Mouse (Mus musculus) lung, postnatal 0 days (tissue): Measurements from ENCODE around the gene Thrap3. TPM values are rescaled to one million over a fixed set of nuclear protein-coding genes. Genes with fewer than 3 reads are reported as not detected.
"Not testable (repeated sequence)": the region's sequence is repeated elsewhere in the genome, so short reads cannot be mapped to it uniquely, and the experiment has no call there.

ENCODE experiments used
- ATAC-seq: fragments of 200-750 bp; cut with Nextera tagmentation; 2 replicates; pipeline ENCODE4 v1.8.0; 2017; ENCODE audit warnings: moderate library complexity
- DNase-seq: peaks from one replicate; pipeline ENCODE4 v3.0.0-alpha.2; 2016; ENCODE audit warnings: low spot score
- H3K27ac ChIP-seq: fragments of 300-500 bp; sonication (generic); 2 replicates; pipeline ENCODE4 v1.5.1; 2014; ENCODE audit warnings: antibody characterized with exemption, mild to moderate bottlenecking, low read length, mixed read lengths
- H3K27me3 ChIP-seq: fragments of 300-500 bp; sonication (generic); replicated peaks from 2 replicates; pipeline ENCODE4 v1.6.1; 2014; ENCODE audit warnings: low read length, mixed read lengths; ENCODE audit not compliant: insufficient read depth
- H3K36me3 ChIP-seq: fragments of 300-500 bp; sonication (generic); 2 replicates; pipeline ENCODE4 v1.6.1; 2014; ENCODE audit warnings: low read length, mixed read lengths; ENCODE audit not compliant: insufficient read depth
- H3K4me1 ChIP-seq: fragments of 300-500 bp; sonication (generic); 2 replicates; pipeline ENCODE4 v1.6.1; 2014; ENCODE audit warnings: antibody characterized with exemption, low read depth, low read length, mixed read lengths; ENCODE audit not compliant: insufficient read depth
- H3K4me2 ChIP-seq: fragments of 300-500 bp; sonication (generic); replicated peaks from 2 replicates; pipeline ENCODE4 v1.6.1; 2014; ENCODE audit warnings: low read depth, mild to moderate bottlenecking, low read length, moderate library complexity, mixed read lengths
- H3K4me3 ChIP-seq: fragments of 300-500 bp; sonication (generic); 2 replicates; pipeline ENCODE4 v1.5.1; 2014; ENCODE audit warnings: low read depth, low read length
- H3K9ac ChIP-seq: fragments of 300-500 bp; sonication (generic); replicated peaks from 2 replicates; pipeline ENCODE4 v1.6.1; 2014; ENCODE audit warnings: low read depth, mild to moderate bottlenecking
- H3K9me3 ChIP-seq: fragments of 300-500 bp; sonication (generic); 2 replicates; pipeline ENCODE4 v1.6.1; 2016; ENCODE audit warnings: low read length, mixed read lengths
- CTCF ChIP-seq: IDR thresholded peaks from 2 replicates; pipeline ENCODE4 v1.5.1; 2016; ENCODE audit warnings: antibody characterized with exemption, mild to moderate bottlenecking
- EP300 ChIP-seq: IDR thresholded peaks from 2 replicates; pipeline ENCODE4 v1.6.1; 2016; ENCODE audit warnings: antibody characterized with exemption, mild to moderate bottlenecking, control low read depth
- WGBS: fragments of 180-500 bp; shearing (Covaris S2); extraction: QIAGEN DNeasy Blood & Tissue Kit; methylation state at CpG from one replicate; pipeline ENCODE4 v1.1.7; 2014; 5-methylcytosine and 5-hydroxymethylcytosine counted together
- polyA plus RNA-seq: library from polyadenylated mRNA; unstranded; fragments of >200 nt; fragmentation: Nextera tagmentation; extraction: Ambion mirVana; gene quantifications from 2 replicates; pipeline ENCODE4 v1.2.1, GENCODE M21; 2015

Thrap3 gene
- polyA plus RNA-seq, 1 experiment from 2014 or later, result 98.6 TPM

DNA sequence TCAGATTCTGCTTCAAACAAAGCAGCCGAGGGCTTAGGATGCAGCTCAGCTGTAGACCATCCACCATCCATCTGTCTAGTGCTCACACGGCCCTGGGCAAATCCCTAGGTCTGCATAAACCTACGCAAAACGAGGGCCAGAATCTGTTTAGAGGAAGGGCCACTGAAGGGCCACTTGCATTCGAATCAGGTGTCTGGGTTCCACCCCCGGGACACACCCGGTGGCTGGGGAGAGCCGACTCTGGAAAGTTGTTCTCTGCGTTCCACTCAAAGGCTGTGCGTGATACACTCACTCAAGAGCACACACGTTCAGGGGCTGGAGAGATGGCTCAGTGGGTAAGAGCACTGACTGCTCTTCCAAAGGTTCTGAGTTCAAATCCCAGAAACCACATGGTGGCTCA is 20.1 kb upstream of the Thrap3 start:
- Histone ChIP-seq H3K9me3 (no peaks in the 10 kb centered on the region), H3K4me1 (0 out of 2 replicates have a peak, but pooled peaks cover 3% of the 10 kb centered on the region), H3K36me3 (no peaks in the 10 kb centered on the region), H3K27me3 (no peaks in the 10 kb centered on the region), H3K4me3 (no peak overlapping the region), H3K4me2 (no peak overlapping the region), H3K9ac (no peak overlapping the region), H3K27ac (no peak overlapping the region)
- 70% methylated on average over 11 of the region's 11 CpGs for WGBS
- no peak for DNase-seq
- no peak for ATAC-seq
- TF ChIP-seq CTCF (no peak), EP300 (no peak)

DNA sequence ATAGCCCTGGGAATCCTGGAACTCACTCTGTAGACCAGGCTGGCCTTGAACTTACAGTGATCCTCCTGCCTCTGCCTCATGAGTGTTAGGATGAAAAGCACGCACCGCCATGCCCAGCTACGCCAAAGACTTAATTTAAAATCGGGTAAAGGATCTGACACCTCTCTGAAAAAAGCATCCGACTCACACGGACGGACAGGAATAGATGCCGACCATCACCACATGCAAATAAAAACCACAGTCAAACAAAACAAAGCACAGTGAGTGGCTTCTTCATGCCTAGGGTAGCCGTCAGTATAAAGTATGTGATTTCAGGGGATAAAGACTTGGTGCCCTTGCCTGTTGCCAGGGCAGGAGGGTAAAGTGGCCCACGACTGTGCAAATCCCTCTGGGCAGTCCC is 17.5 kb upstream of the Thrap3 start:
- Histone ChIP-seq H3K9me3 (no peaks in the 10 kb centered on the region), H3K9ac (no peak overlapping the region), H3K27me3 (no peaks in the 10 kb centered on the region), H3K27ac (no peak overlapping the region), H3K4me2 (no peak overlapping the region), H3K36me3 (no peaks in the 10 kb centered on the region), H3K4me3 (no peak overlapping the region), H3K4me1 (no peaks in the 10 kb centered on the region)
- WGBS, result 87% methylated on average over 10 of the region's 10 CpGs
- ATAC-seq, result no peak
- no peak for DNase-seq
- TF ChIP-seq CTCF, result no peak
- no peak for TF ChIP-seq EP300

- not testable (repeated sequence) for H3K36me3 ChIP-seq, ATAC-seq, H3K27me3 ChIP-seq, H3K9me3 ChIP-seq, H3K4me3 ChIP-seq, H3K27ac ChIP-seq, H3K4me1 ChIP-seq, DNase-seq, H3K4me2 ChIP-seq, H3K9ac ChIP-seq
- 68% methylated on average over 3 of the region's 3 CpGs for WGBS
These were observed 17.0 kb upstream of the Thrap3 start for GRCm38 (mm10) chr4:126219540-126219939.

GRCm38 (mm10) chr4:126217771-126218170 is 15.2 kb upstream of the Thrap3 start:
- H3K9ac ChIP-seq, result no peak overlapping the region
- no peaks in the 10 kb centered on the region for H3K36me3 ChIP-seq
- no peak overlapping the region for H3K4me3 ChIP-seq
- ATAC-seq (peak; percentile 95), DNase-seq (peak; percentile 88)
- peak overlapping the region; percentile 66 for H3K27ac ChIP-seq
- no peak overlapping the region for H3K4me2 ChIP-seq
- no peaks in the 10 kb centered on the region for H3K27me3 ChIP-seq
- TF ChIP-seq EP300, result no peak; the same call in 1 of the 2 replicates
- no peak for TF ChIP-seq CTCF
- 62% methylated on average over 6 of the region's 6 CpGs for WGBS
- no peaks in the 10 kb centered on the region for H3K9me3 ChIP-seq
- no peaks in the 10 kb centered on the region for H3K4me1 ChIP-seq

DNA sequence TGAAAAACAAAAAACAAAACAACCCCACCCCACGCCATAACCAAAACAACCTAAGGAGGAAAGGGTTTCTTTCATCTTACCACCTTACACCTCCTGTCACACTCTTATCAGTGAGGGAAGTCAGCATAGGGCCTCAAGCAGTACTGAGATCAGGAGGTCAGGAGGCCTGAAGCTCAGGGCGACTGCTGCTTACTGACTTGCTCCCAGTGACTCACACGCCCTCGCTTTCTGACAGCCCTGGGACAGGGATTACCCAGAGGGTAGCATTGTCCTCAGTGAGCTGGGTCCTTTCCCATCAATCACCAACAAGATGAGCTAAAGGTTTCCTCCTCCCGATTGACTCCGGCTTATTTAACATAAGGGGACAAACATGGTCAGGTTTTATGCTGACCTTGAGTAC is 4.5 kb upstream of the Thrap3 start:
- no peak for TF ChIP-seq CTCF
- TF ChIP-seq EP300, result no peak
- H3K4me1 ChIP-seq, result no peaks in the 10 kb centered on the region; the same call in 1 of the 2 replicates
- no peak overlapping the region for H3K4me2 ChIP-seq
- no peaks in the 10 kb centered on the region for H3K27me3 ChIP-seq
- no peak overlapping the region for H3K9ac ChIP-seq
- ATAC-seq, result no peak
- no peak overlapping the region for H3K4me3 ChIP-seq
- DNase-seq, result no peak
- 44% methylated on average over 6 of the region's 6 CpGs for WGBS
- H3K36me3 ChIP-seq, result no peaks in the 10 kb centered on the region
- no peaks in the 10 kb centered on the region for H3K9me3 ChIP-seq
- no peak overlapping the region for H3K27ac ChIP-seq

DNA sequence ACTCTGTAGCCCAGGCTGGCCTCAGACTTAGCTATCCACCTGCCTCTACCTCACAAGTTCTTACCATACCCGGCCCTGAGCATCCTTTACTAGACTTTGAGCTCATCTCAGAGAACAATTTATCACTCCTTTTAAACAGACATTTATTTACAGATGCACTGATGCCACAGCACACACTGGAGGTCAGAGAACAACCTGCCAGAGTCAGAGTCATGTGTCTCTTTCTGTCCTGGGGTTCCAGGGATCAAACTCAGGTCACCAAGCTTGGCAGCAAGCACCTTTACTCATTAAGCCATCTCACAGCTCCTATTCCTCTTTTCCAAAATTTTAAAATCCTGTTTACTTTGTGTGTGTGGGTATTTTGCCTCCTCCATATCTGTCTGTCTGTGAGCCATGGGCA is 2.8 kb upstream of the Thrap3 start:
- no peak overlapping the region for H3K4me3 ChIP-seq
- no peak for TF ChIP-seq CTCF
- no peak for TF ChIP-seq EP300
- H3K4me1 ChIP-seq, result peaks cover under 1% of the 10 kb centered on the region; the same call in 1 of the 2 replicates
- no peak overlapping the region for H3K9ac ChIP-seq
- ATAC-seq (no peak), DNase-seq (no peak)
- H3K36me3 ChIP-seq, result no peaks in the 10 kb centered on the region
- H3K27ac ChIP-seq, result no peak overlapping the region
- no peak overlapping the region for H3K4me2 ChIP-seq
- no peaks in the 10 kb centered on the region for H3K27me3 ChIP-seq
- 62% methylated on average over 1 of the region's 1 CpGs for WGBS
- no peaks in the 10 kb centered on the region for H3K9me3 ChIP-seq

DNA sequence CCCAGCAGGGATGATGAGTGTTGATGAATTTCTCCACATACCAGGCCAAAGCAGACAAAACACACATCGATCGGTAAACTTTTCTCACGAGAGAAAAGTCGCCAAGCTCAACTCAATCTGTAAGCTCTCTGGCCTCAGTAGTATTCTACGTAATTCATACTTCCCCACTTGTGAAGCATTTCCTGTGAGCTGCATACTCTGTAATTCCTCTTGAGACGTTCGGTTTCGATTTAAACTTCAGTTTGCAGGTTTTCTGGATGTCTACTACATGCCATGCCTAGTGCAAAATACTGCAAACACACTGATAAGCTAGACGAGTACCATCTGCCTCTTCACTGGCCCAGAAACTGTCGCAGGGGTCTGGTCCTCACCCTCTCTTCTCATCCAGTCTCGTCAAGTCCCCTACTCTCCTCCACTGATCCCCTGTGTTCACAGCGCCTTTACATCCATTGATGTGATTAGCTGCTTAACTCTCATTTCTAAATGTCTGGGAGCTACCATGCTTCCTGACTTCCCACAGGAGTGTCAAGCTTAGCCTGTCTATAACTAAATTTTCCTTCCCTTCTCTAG is 2.2 kb upstream of the Thrap3 start:
- TF ChIP-seq EP300, result no peak
- TF ChIP-seq CTCF, result no peak
- Histone ChIP-seq H3K27ac (no peak overlapping the region), H3K36me3 (no peaks in the 10 kb centered on the region), H3K4me3 (no peak overlapping the region), H3K9ac (no peak overlapping the region), H3K9me3 (no peaks in the 10 kb centered on the region), H3K4me2 (no peak overlapping the region), H3K4me1 (peaks cover 7% of the 10 kb centered on the region), H3K27me3 (no peaks in the 10 kb centered on the region)
- no peak for DNase-seq
- WGBS, result 64% methylated on average over 12 of the region's 12 CpGs
- ATAC-seq, result no peak
